Comparison of ENCODE assay signal across 8 mouse cellular contexts in genomic region chr3:52267652-52268486, GRCm38 (mm10). TPM values are rescaled to one million over a fixed set of nuclear protein-coding genes. Genes with fewer than 3 reads are reported as not detected.
DNase-seq lines count a peak whose midpoint lies in the region; ATAC-seq and TF ChIP-seq lines count a peak whose summit lies in the region.

TSS of gene Foxo1 (plus strand) at chr3:52268336.

- under 1% methylated on average over 78 of the region's 85 CpGs for WGBS in embryonic facial prominence, embryonic 13.5 days
- 1% methylated on average over 84 of the region's 85 CpGs for WGBS in heart, adult 2 months
- under 1% methylated on average over 85 of the region's 85 CpGs for WGBS in limb, embryonic 15.5 days
- under 1% methylated on average over 75 of the region's 85 CpGs for WGBS in midbrain, postnatal 0 days

- peak; percentile 69 for DNase-seq in 3T3-L1 (ENCODE audit: low read depth, low spot score)
- peak; percentile 78 to 93 for DNase-seq in adrenal gland, postnatal 4 days (ENCODE audit: low spot score in 2 of 2)
- DNase-seq in heart, adult 2 months = peak; percentile 94 to 97
- DNase-seq in kidney, adult 8-10 months = peak; percentile 78
- peak; percentile 88 for DNase-seq in midbrain, postnatal 0 days (ENCODE audit: low spot score)
- peak; percentile 77 to 83 for DNase-seq in spleen, postnatal 14 days (ENCODE audit: low spot score in 2 of 2)

- peak; percentile 89 for ATAC-seq in embryonic facial prominence, embryonic 13.5 days (ENCODE audit: insufficient number of reproducible peaks, insufficient read depth, low FRiP score, low TSS enrichment, low read depth)
- ATAC-seq in limb, embryonic 15.5 days (ENCODE audit: insufficient number of reproducible peaks, low FRiP score, low TSS enrichment, low read depth) = peak; percentile 89
- peak; percentile 94 for ATAC-seq in midbrain, postnatal 0 days (ENCODE audit: low FRiP score)

- H3K79me2 ChIP-seq in heart, adult 2 months (replicated peaks; ENCODE audit: control insufficient read depth, insufficient read depth, low read length) = peaks cover 2% of the 10 kb centered on the region

- H3K36me3 ChIP-seq in embryonic facial prominence, embryonic 13.5 days = no peaks in the 10 kb centered on the region
- peaks cover 14% of the 10 kb centered on the region for H3K36me3 ChIP-seq in heart, adult 2 months (ENCODE audit: control insufficient read depth, insufficient read depth, low read length)
- no peaks in the 10 kb centered on the region for H3K36me3 ChIP-seq in limb, embryonic 15.5 days
- no peaks in the 10 kb centered on the region for H3K36me3 ChIP-seq in midbrain, postnatal 0 days (ENCODE audit: insufficient read depth, low read length)

- TF ChIP-seq EP300 in heart, adult 2 months (IDR thresholded peaks at IDR 0.05; ENCODE audit: insufficient read depth, low read depth, low read length) = no peak

- H3K4me3 ChIP-seq in embryonic facial prominence, embryonic 13.5 days = peak within 1 kb of the TSS; percentile 79
- peak within 1 kb of the TSS; percentile 93 for H3K4me3 ChIP-seq in heart, adult 2 months
- peak within 1 kb of the TSS; percentile 85 for H3K4me3 ChIP-seq in limb, embryonic 15.5 days
- H3K4me3 ChIP-seq in midbrain, postnatal 0 days (ENCODE audit: low read depth, low read length) = peak within 1 kb of the TSS; percentile 78

- peaks cover 25% of the 10 kb centered on the region for H3K4me1 ChIP-seq in embryonic facial prominence, embryonic 13.5 days
- peaks cover 7% of the 10 kb centered on the region for H3K4me1 ChIP-seq in heart, adult 2 months (ENCODE audit: control insufficient read depth, insufficient read depth, low read length)
- peaks cover 29% of the 10 kb centered on the region for H3K4me1 ChIP-seq in limb, embryonic 15.5 days
- 0 out of 2 replicates have a peak, but pooled peaks cover 3% of the 10 kb centered on the region for H3K4me1 ChIP-seq in midbrain, postnatal 0 days (ENCODE audit: insufficient read depth, low read length)

- peak within 1 kb of the TSS; percentile 96 for H3K4me2 ChIP-seq in embryonic facial prominence, embryonic 13.5 days
- H3K4me2 ChIP-seq in limb, embryonic 15.5 days = peak within 1 kb of the TSS; percentile 97
- H3K4me2 ChIP-seq in midbrain, postnatal 0 days (ENCODE audit: low read depth, low read length, poor library complexity, severe bottlenecking) = peak within 1 kb of the TSS; percentile 96

- peaks cover 32% of the 10 kb centered on the region for H3K27me3 ChIP-seq in embryonic facial prominence, embryonic 13.5 days
- H3K27me3 ChIP-seq in heart, adult 2 months (ENCODE audit: control insufficient read depth, insufficient read depth, low read length) = no peaks in the 10 kb centered on the region
- H3K27me3 ChIP-seq in limb, embryonic 15.5 days = peaks cover 6% of the 10 kb centered on the region; the same call in 1 of the 2 replicates
- peaks cover 15% of the 10 kb centered on the region for H3K27me3 ChIP-seq in midbrain, postnatal 0 days (ENCODE audit: insufficient read depth, low read length)

- TF ChIP-seq CTCF in heart, adult 2 months (IDR thresholded peaks at IDR 0.05) = peak; percentile 29; the same call in 1 of the 2 replicates
- TF ChIP-seq CTCF in midbrain, postnatal 0 days (IDR thresholded peaks at IDR 0.05) = no peak

- peak within 1 kb of the TSS; percentile 88 for H3K27ac ChIP-seq in embryonic facial prominence, embryonic 13.5 days
- peak within 1 kb of the TSS; percentile 99 for H3K27ac ChIP-seq in heart, adult 2 months
- peak within 1 kb of the TSS; percentile 94 for H3K27ac ChIP-seq in limb, embryonic 15.5 days
- peak within 1 kb of the TSS; percentile 65 for H3K27ac ChIP-seq in midbrain, postnatal 0 days (ENCODE audit: low read depth, low read length)

- no peaks in the 10 kb centered on the region for H3K9me3 ChIP-seq in embryonic facial prominence, embryonic 13.5 days
- H3K9me3 ChIP-seq in limb, embryonic 15.5 days = no peaks in the 10 kb centered on the region
- no peaks in the 10 kb centered on the region for H3K9me3 ChIP-seq in midbrain, postnatal 0 days (ENCODE audit: low read length)

- peak within 1 kb of the TSS; percentile 88 for H3K9ac ChIP-seq in embryonic facial prominence, embryonic 13.5 days
- H3K9ac ChIP-seq in heart, adult 2 months (ENCODE audit: low read depth, low read length) = peak within 1 kb of the TSS; percentile 93
- peak within 1 kb of the TSS; percentile 81 for H3K9ac ChIP-seq in limb, embryonic 15.5 days
- peak within 1 kb of the TSS; percentile 48 for H3K9ac ChIP-seq in midbrain, postnatal 0 days (replicated peaks; ENCODE audit: low read length, poor library complexity, severe bottlenecking)

- TF ChIP-seq POLR2A in heart, adult 2 months (IDR thresholded peaks at IDR 0.05; ENCODE audit: insufficient read depth, low read depth, low read length) = peak; percentile 89

- intact Hi-C loops in heart, adult 2 months (cut with DNase I) = loop anchor here (2.0 to 5.0 kb wide), 5 partner anchors 74 to 419 kb away; no protein-coding TSS in a partner anchor

RNA-seq across cellular contexts. Expression of gene Foxo1, which starts in this region (rescaled TPM):
- total RNA-seq in adrenal gland, postnatal 4 days (2021) = 10 to 100 TPM; 21.2 to 21.8 TPM
- polyA plus RNA-seq in embryonic facial prominence, embryonic 13.5 days (2015; fragmentation: Nextera tagmentation; extraction: Ambion mirVana) = 5.7 and 7.3 TPM in 2 replicates
- 10 to 100 TPM; 12.2 to 12.9 TPM for total RNA-seq in heart, adult 2 months (2021)
- polyA plus RNA-seq in heart, adult 2 months (2012; rRNA removed) = 7.7 and 10.7 TPM in 2 replicates
- 5.0 and 5.5 TPM in 2 replicates for polyA plus RNA-seq in limb, embryonic 15.5 days (2015; fragmentation: Nextera tagmentation; extraction: Ambion mirVana)
- 5.8 and 8.3 TPM in 2 replicates for total RNA-seq in midbrain, postnatal 0 days (2014; rRNA removed)
- 3.4 and 3.6 TPM in 2 replicates for polyA plus RNA-seq in midbrain, postnatal 0 days (2015; fragmentation: Nextera tagmentation; extraction: Ambion mirVana)

Comparison
In these comparisons a context has a peak if more than half of its experiments do, and no peak if none do; other contexts are left out.
1. Peak in every context shown above with its lines: DNase-seq, ATAC-seq, H3K4me3 ChIP-seq and H3K27ac ChIP-seq.